Mouse (Mus musculus) cerebellum, postnatal 10 days (tissue): ENCODE data around the gene Eif5a2.

Source experiments
- DNase-seq, 2 experiments: peaks; one replicate each; pipeline ENCODE4 v3.0.0; 2021; ENCODE audit warnings: mixed read lengths in 2 of 2

Gene Eif5a2

DNA sequence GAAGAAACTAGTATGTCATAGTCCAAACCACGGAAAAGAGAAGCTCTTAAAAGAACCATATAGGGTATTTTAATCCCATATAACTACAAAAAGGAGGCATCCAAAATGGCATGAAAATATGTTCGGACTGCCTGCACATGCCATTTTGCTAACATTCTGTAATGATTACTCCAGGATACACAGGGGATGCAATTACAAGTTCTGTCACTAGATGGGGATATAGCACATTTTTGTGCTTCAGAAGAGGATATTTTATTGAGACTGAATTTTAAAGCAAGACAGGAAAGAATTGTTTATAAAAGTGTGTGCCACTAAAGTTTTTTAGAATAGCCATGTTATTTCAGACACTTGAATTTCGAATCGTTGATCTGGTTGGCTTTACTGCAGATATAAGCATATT, 33.3 kb downstream of the Eif5a2 start:
- DNase-seq = peak; percentile 27 to 71

DNA sequence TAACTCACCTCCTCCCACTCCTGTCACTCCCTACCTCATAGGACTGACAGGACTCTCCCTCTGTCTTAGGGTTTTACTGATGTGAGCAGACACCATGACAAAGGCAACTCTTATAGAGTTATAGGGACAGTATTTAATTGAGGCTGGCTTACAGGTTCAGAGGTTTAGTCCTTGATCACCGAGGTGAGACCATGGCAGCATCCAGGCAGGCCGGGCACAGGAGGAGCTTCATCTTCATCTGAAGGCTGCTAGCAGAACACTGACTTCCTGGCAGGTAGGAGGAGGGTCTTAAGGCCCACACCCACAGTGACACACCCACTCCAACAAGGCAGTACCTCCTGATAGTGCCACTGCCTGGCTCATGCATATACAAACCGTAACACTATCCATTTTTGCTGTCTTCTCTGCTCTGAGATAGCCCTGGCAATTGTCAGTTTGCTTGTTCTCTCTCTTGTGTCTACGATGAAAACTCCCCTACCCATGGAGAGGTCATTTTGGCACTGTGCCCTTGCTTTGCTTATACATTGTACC, 35.0 kb downstream of the Eif5a2 start:
- no peak for DNase-seq

DNA sequence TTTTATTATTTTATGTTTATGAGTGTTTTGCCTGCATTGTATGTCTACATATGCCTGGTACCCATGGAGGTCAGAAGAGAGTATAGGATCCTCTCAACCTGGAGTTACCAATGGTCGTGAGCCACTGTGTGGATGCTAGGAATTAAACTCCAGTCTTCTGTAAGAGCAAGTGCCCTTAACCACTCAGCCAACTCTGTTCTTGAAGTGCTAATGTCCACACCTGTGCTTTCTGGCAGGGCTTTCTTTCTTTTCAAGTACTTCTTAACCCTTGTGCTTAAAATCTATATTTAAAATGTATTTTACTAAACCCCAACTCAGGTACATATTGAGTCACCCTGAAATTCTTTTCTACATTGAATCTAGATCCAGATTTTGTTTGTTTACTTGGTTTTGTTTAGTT, 45.2 kb downstream of the Eif5a2 start:
- no peak for DNase-seq

- no peak for DNase-seq
Observed at GRCm38 (mm10) chr3:28827605-28828004, 46.5 kb downstream of the Eif5a2 start.

DNA sequence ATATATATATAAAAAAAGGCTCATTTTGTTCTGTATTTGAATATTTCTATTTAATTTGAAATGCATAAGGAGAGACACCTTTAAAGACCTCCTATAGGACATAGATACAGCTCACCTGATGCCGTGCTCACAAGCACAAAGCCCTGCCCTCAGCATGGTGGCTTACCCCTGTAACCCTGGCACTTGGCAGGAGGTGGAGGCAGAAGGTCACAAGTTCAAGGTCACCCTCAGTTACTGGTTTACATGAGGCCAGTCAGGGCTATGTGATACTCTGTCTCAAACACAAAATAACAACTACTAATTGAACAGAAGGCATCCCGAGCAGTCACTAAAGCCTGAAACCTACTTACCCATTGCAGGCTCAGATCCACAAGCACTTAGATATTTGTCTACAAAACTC, 48.4 kb downstream of the Eif5a2 start:
- no peak for DNase-seq

GRCm38 (mm10) chr3:28836796-28837371, 55.8 kb downstream of the Eif5a2 start:
- DNase-seq = no peak

DNA sequence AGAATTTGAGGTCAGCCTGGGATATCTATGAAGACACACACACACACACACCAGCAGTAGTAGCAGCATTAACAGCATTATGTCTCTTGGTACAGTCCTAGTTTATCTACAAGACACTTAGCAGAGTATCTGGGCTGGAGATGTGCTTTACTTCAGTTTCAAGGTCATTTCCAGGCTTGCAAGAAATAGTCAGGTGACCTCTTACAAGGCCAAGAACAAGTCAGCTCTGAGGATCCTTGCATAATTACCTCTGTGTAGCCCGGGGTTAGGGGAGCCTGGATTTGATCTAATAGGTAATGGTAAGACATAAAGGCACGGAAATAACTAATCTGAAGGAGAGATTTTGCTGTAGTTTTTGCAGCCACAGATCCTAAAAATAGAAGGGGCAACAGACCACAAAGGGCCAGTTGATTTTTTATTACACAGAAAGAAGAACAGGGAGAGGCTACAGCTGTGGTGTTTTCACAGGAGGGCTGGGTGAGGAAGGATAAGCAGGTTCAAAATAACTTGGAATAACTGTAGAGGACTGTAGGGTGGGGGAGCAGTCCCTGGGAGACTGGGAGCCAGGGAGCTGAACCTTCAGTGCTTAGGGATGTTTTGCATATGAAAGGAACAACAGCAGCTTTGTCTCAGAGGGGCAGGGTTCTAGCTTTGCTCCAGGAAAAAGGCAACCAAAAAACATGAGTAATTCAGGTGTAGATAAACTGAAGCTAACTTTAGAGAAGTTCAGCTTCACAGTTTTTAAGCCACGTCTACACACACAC, 61.0 kb downstream of the Eif5a2 start:
- DNase-seq = no peak

- DNase-seq = no peak
Observed at GRCm38 (mm10) chr3:28843231-28843630, 62.2 kb downstream of the Eif5a2 start.

DNA sequence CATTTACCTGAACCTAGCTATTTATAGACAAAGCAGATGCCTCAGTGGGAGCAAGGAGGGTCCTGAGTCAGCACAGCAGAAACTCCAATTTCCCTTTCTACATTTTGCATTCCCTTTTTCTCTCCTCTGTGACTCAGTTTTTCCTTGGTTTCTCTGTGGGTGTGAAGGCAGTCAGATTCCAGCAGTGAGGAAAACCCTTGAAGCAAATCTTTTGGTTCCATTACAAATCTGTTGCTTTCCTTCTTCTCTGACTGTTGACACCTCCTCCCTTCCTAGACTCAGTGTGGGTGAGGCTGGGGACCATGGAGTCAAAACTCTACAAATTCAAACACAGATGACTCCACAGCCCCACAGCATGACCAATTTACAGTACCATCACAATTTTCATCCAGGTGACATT, 66.0 kb downstream of the Eif5a2 start:
- DNase-seq = no peak
